Mouse (Mus musculus) ES-E14 (cell line): ENCODE results near the gene Nipa2.

ENCODE experiments used
- CHD2 ChIP-seq: IDR thresholded peaks from 2 replicates; pipeline ENCODE4 v1.6.1; 2014; ENCODE audit warnings: mild to moderate bottlenecking, low read depth, low read length, inconsistent platforms
- MAFK ChIP-seq: IDR thresholded peaks from 2 replicates; pipeline ENCODE4 v1.6.1; 2014; ENCODE audit warnings: mild to moderate bottlenecking, low read depth, low read length, inconsistent platforms; ENCODE audit not compliant: insufficient read depth
- ZC3H11A ChIP-seq: IDR thresholded peaks from 2 replicates; pipeline ENCODE4 v1.6.1; 2012; ENCODE audit warnings: low read depth, mild to moderate bottlenecking, inconsistent platforms, low read length, borderline replicate concordance
- ZNF384 ChIP-seq: IDR thresholded peaks from 2 replicates; pipeline ENCODE4 v1.6.1; 2012; ENCODE audit warnings: low read depth, low read length, inconsistent platforms

GRCm38 (mm10) chr7:56011018-56011333 is 48.7 kb upstream of the Nipa2 start:
- no peak for TF ChIP-seq ZC3H11A
- no peak for TF ChIP-seq ZNF384
- TF ChIP-seq MAFK, result no peak
- TF ChIP-seq CHD2, result no peak
